Mouse (Mus musculus): Measurements from ENCODE around the gene Mab21l3. TPM values are rescaled to one million over a fixed set of nuclear protein-coding genes. Genes with fewer than 3 reads are reported as not detected.

Gene Mab21l3
- polyA plus RNA-seq, 1 experiment from 2014 or later, result 0.32 TPM

DNA sequence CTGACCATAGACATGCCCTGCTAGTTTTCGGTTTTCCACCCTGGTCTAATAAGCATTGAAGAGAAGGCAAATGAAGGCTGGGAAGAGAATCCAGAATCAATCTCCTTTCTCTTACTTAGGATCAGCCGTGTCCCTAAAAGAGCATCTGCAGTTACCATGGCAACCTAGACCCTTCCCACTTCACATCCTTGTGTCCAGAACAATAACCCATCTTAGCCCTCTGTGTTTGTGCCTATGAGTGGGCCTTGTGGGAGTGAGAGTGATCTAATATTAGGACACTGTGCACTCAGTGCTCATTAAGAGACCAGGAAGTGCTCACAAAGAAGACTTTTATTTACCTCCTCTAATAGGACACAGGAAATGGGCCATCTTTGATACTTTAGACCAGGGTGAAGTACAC, 65.0 kb downstream of the Mab21l3 start:
- no peak overlapping the region for H3K27ac ChIP-seq (ENCODE audit: poor library complexity, severe bottlenecking)
- no peak for ATAC-seq (ENCODE audit: insufficient number of reproducible peaks, low FRiP score)
- no peaks in the 10 kb centered on the region for H3K27me3 ChIP-seq (replicated peaks)
- WGBS, result 69% methylated on average over 2 of the region's 2 CpGs
- no peak overlapping the region for H3K9ac ChIP-seq
- H3K36me3 ChIP-seq, result no peaks in the 10 kb centered on the region
- H3K4me2 ChIP-seq, result no peak overlapping the region
- no peaks in the 10 kb centered on the region for H3K9me3 ChIP-seq (replicated peaks)
- H3K4me1 ChIP-seq (replicated peaks), result 0 out of 2 replicates have a peak, but pooled peaks cover 11% of the 10 kb centered on the region
- no peak overlapping the region for H3K4me3 ChIP-seq

DNA sequence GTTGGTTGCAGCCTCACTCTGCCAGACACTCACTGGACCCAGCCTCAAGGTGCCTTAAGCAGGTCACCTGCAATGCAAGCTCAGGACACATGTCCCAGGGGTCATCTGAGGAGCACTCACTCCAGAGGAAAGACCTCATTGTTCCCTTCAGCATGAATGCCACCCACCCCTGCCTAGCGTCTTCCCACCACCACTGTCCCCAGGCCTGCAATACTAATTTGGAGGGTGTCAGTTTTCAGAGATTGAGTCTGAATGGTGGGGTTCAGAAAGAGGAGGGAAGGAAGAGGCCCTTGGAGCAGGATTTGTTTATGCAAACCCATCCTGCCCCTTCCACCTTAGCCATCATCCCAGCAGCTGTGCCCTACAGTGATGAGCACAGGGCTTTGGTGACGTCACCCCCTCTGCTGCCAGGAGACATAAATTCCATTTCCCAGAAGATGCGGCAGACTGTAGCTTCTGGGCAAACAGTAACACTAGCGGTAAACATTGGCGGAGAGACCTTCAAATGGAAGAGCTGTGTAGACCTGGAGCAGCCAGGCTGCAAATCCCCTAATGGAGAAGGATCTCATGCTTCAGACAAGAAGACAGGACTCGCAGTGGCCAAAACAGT, 67.8 kb downstream of the Mab21l3 start:
- no peak overlapping the region for H3K27ac ChIP-seq (ENCODE audit: poor library complexity, severe bottlenecking)
- no peaks in the 10 kb centered on the region for H3K27me3 ChIP-seq (replicated peaks)
- H3K4me2 ChIP-seq, result no peak overlapping the region
- no peak for ATAC-seq (ENCODE audit: insufficient number of reproducible peaks, low FRiP score)
- no peak overlapping the region for H3K9ac ChIP-seq
- H3K4me3 ChIP-seq, result no peak overlapping the region
- WGBS, result 47% methylated on average over 6 of the region's 6 CpGs
- H3K4me1 ChIP-seq (replicated peaks), result 0 out of 2 replicates have a peak, but pooled peaks cover 11% of the 10 kb centered on the region
- no peaks in the 10 kb centered on the region for H3K9me3 ChIP-seq (replicated peaks)
- H3K36me3 ChIP-seq, result no peaks in the 10 kb centered on the region

DNA sequence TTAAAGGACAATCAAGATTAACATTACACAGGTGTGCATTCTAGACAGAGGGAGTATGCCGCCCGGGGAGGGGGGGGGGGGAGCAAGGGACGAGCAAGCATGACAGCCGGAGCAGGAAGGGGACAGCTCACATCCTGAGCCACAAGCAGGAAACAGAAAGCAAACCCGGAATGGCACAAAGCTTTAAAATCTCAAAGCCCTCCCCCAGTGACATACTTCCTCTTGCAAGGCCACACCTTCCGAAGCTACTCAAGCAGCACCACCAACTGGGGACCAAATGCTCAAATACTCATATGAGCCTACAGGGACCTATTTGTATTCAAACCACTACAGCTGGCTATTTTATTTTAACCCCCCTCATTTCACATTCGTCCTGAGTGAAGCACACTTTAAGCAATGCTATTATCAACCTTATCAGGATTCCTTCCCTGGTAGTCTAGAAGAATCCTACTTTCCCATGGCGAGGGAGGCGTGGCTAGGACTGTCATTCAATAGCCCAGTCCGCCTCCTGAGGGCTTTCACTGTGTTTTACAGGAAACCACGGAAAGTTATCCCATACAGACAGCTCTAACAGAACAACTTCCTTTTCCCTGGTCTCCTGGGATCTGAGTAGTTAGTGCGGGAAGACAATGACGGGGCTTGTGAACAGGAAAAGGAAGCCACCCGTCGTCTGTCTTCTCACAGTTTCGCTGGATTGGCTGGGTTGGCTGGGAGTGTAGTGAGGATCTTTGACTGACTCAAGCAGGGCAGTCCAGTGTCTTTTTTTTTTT, 69.7 kb downstream of the Mab21l3 start:
- H3K4me1 ChIP-seq (replicated peaks), result 0 out of 2 replicates have a peak, but pooled peaks cover 11% of the 10 kb centered on the region
- WGBS, result 38% methylated on average over 16 of the region's 16 CpGs
- H3K9ac ChIP-seq, result no peak overlapping the region
- no peaks in the 10 kb centered on the region for H3K36me3 ChIP-seq
- no peaks in the 10 kb centered on the region for H3K27me3 ChIP-seq (replicated peaks)
- peak overlapping the region; percentile 70 for H3K27ac ChIP-seq (ENCODE audit: poor library complexity, severe bottlenecking)
- H3K4me2 ChIP-seq, result peak overlapping the region; percentile 17
- ATAC-seq (ENCODE audit: insufficient number of reproducible peaks, low FRiP score), result peak; percentile 89
- no peak overlapping the region for H3K4me3 ChIP-seq
- H3K9me3 ChIP-seq (replicated peaks), result no peaks in the 10 kb centered on the region

DNA sequence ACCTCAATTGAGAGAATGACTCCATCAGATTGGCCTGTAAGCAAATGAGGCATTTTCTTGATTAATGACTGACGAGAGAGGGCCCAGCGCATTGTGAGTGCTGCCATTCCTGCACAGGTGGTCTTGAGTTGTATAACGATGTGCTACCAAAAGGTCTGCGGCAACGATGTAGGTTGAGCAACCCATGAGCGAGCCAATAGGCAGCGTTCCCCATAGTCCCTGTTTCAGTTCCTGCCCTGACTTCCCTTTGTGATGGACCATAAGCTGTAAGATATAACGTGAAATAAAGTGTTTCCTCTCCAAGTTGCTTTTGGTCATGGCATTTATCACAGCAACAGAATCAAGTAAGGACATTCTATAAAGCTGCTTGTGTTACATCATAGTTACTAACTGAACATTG, 73.0 kb downstream of the Mab21l3 start:
- H3K9me3 ChIP-seq (replicated peaks), result no peaks in the 10 kb centered on the region
- H3K9ac ChIP-seq, result no peak overlapping the region
- H3K36me3 ChIP-seq, result no peaks in the 10 kb centered on the region
- 84% methylated on average over 8 of the region's 8 CpGs for WGBS
- H3K27me3 ChIP-seq (replicated peaks), result no peaks in the 10 kb centered on the region
- H3K27ac ChIP-seq (ENCODE audit: poor library complexity, severe bottlenecking), result no peak overlapping the region
- 0 out of 2 replicates have a peak, but pooled peaks cover 5% of the 10 kb centered on the region for H3K4me1 ChIP-seq (replicated peaks)
- no peak overlapping the region for H3K4me3 ChIP-seq
- H3K4me2 ChIP-seq, result no peak overlapping the region
- ATAC-seq (ENCODE audit: insufficient number of reproducible peaks, low FRiP score), result no peak

DNA sequence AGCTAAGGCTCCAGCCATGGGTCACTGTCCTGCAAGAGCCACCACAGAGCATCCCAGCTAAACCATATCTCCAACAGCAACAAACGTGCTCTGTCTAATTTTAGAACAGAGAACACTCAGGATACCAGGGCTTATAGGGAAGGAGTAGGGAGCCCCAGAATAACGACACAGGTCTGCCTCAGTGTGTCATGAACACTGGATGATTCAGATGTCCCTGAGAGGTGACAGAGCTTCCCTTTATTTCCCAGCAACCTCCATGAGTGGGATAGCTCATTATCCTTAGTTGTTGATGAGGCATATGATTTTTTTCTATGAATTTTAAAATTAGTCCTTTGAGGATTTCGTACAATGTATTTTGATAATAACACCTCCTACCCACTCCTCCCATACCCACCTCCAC, 78.2 kb downstream of the Mab21l3 start:
- no peaks in the 10 kb centered on the region for H3K27me3 ChIP-seq (replicated peaks)
- WGBS, result 36% methylated on average over 3 of the region's 3 CpGs
- peak overlapping the region; percentile 34 for H3K27ac ChIP-seq (ENCODE audit: poor library complexity, severe bottlenecking)
- no peak overlapping the region for H3K4me2 ChIP-seq
- peaks cover 7% of the 10 kb centered on the region for H3K9me3 ChIP-seq (replicated peaks)
- no peak overlapping the region for H3K4me3 ChIP-seq
- H3K9ac ChIP-seq, result no peak overlapping the region
- H3K36me3 ChIP-seq, result no peaks in the 10 kb centered on the region
- no peak for ATAC-seq (ENCODE audit: insufficient number of reproducible peaks, low FRiP score)
- H3K4me1 ChIP-seq (replicated peaks), result peaks cover 7% of the 10 kb centered on the region; the same call in 1 of the 2 replicates

DNA sequence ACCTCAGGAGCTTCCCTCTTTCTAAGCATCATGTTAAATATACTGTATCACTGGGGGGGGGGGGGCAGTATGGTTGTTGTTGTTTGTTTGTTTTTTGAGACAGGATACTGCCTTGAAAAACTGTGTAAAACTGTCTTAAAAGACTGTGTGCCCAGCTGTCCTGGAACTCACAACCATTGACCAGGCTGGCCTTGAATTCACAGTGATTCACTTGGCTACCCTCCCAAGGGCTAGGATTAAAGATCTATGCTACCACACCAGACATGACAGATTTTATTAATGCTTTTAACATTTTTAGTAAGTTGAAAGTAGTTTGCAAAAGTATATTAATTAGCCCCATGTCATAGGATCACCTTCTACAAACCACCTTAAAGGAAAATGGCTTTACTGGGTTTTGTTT, 85.2 kb downstream of the Mab21l3 start:
- no peak overlapping the region for H3K4me3 ChIP-seq
- H3K4me2 ChIP-seq, result no peak overlapping the region
- no peaks in the 10 kb centered on the region for H3K36me3 ChIP-seq
- ATAC-seq (ENCODE audit: insufficient number of reproducible peaks, low FRiP score), result no peak
- no peak overlapping the region for H3K9ac ChIP-seq
- no peaks in the 10 kb centered on the region for H3K27me3 ChIP-seq (replicated peaks)
- H3K27ac ChIP-seq (ENCODE audit: poor library complexity, severe bottlenecking), result no peak overlapping the region
- peaks cover 2% of the 10 kb centered on the region for H3K9me3 ChIP-seq (replicated peaks)
- H3K4me1 ChIP-seq (replicated peaks), result peaks cover 5% of the 10 kb centered on the region; the same call in 1 of the 2 replicates

Other genes starting within 250 kb of the Mab21l3 start
- gene Atp1a1, start 244.3 kb downstream of the Mab21l3 start, polyA plus RNA-seq (2016; fragmentation: Nextera tagmentation; extraction: Ambion mirVana), result 277 and 294 TPM in 2 replicates
- gene Slc22a15, start 75.5 kb upstream of the Mab21l3 start, polyA plus RNA-seq (2016; fragmentation: Nextera tagmentation; extraction: Ambion mirVana), result 7.7 and 8.2 TPM in 2 replicates
- gene Nhlh2, start 161.1 kb upstream of the Mab21l3 start, polyA plus RNA-seq (2016; fragmentation: Nextera tagmentation; extraction: Ambion mirVana), result 0.09 and 0.14 TPM in 2 replicates
- gene Casq2, start 237.5 kb upstream of the Mab21l3 start, polyA plus RNA-seq (2016; fragmentation: Nextera tagmentation; extraction: Ambion mirVana), result 105 and 108 TPM in 2 replicates

All from heart, embryonic 12.5 days (tissue).